In genomic region chr11:97781832-97782563, GRCm38 (mm10) we compare ENCODE assay signal across 8 mouse cellular contexts. TPM values are rescaled to one million over a fixed set of nuclear protein-coding genes. Genes with fewer than 3 reads are reported as not detected.
DNase-seq lines count a peak whose midpoint lies in the region; ATAC-seq and TF ChIP-seq lines count a peak whose summit lies in the region.

Gene Rpl23 (minus strand): TSS chr11:97782437.

- H3K4me1 ChIP-seq in hindbrain, postnatal 0 days (ENCODE audit: insufficient read depth, low read length), result peaks cover 7% of the 10 kb centered on the region; the same call in 1 of the 2 replicates

- peak within 1 kb of the TSS; percentile 88 for H3K27ac ChIP-seq in gastrocnemius, adult 2 months
- peak within 1 kb of the TSS; percentile 94 for H3K27ac ChIP-seq in hindbrain, postnatal 0 days
- H3K27ac ChIP-seq in left cerebral cortex, adult 2 months, result peak within 1 kb of the TSS; percentile 95

- intact Hi-C loops in gastrocnemius, adult 2 months (cut with DNase I), result no loop called here
- intact Hi-C loops in left cerebral cortex, adult 2 months (cut with DNase I), result loop anchor here (1.0 kb wide), 1 partner anchor 16 kb away; the partner anchor contains the start of gene Cwc25

- H3K27me3 ChIP-seq in hindbrain, postnatal 0 days (ENCODE audit: insufficient read depth, low read length), result no peaks in the 10 kb centered on the region

- peak within 1 kb of the TSS; percentile 85 for H3K4me3 ChIP-seq in gastrocnemius, adult 2 months
- peak within 1 kb of the TSS; percentile 76 for H3K4me3 ChIP-seq in hindbrain, postnatal 0 days (ENCODE audit: low read length)
- H3K4me3 ChIP-seq in left cerebral cortex, adult 2 months, result peak within 1 kb of the TSS; percentile 71

- peak within 1 kb of the TSS; percentile 92 for H3K9ac ChIP-seq in hindbrain, postnatal 0 days (replicated peaks; ENCODE audit: low read length)

- ATAC-seq in common myeloid progenitor, adult 5-6 weeks (replicated peaks; ENCODE audit: low read depth, poor library complexity, severe bottlenecking), result peak; percentile 97
- peak; percentile 98 for ATAC-seq in hindbrain, postnatal 0 days
- peak; percentile 99 for ATAC-seq in megakaryocyte, adult 5-6 weeks (ENCODE audit: poor library complexity, severe bottlenecking)

- peak; percentile 98 for DNase-seq in ZHBTc4 (ENCODE audit: low read depth, low spot score)
- peak; percentile 99 for DNase-seq in gastrocnemius, adult 2 months
- peak; percentile 99 for DNase-seq in hindbrain, postnatal 0 days (ENCODE audit: low spot score)
- peak; percentile 100 for DNase-seq in left cerebral cortex, adult 2 months (ENCODE audit: extremely low spot score in 1 of 2, low spot score in 2 of 2)
- peak; percentile 100 for DNase-seq in right cerebral cortex, adult 2 months (ENCODE audit: low spot score in 2 of 2)
- peak; percentile 100 for DNase-seq in urinary bladder, postnatal 14 days (ENCODE audit: low spot score)

- H3K36me3 ChIP-seq in hindbrain, postnatal 0 days (ENCODE audit: insufficient read depth, low read length), result peaks cover 25% of the 10 kb centered on the region

- under 1% methylated on average over 64 of the region's 67 CpGs for WGBS in hindbrain, postnatal 0 days

- H3K9me3 ChIP-seq in hindbrain, postnatal 0 days (ENCODE audit: low read length), result no peaks in the 10 kb centered on the region

- TF ChIP-seq CTCF in gastrocnemius, adult 2 months (IDR thresholded peaks at IDR 0.05), result no peak
- no peak for TF ChIP-seq CTCF in hindbrain, postnatal 0 days (IDR thresholded peaks at IDR 0.05; ENCODE audit: low read depth)
- TF ChIP-seq CTCF in left cerebral cortex, adult 2 months (IDR thresholded peaks at IDR 0.05), result no peak

- peak within 1 kb of the TSS; percentile 70 for H3K4me2 ChIP-seq in hindbrain, postnatal 0 days (ENCODE audit: low read depth, low read length)

RNA-seq across cellular contexts. Expression of gene Rpl23, which starts in this region (rescaled TPM):
- 2,081 and 2,105 TPM in 2 replicates for total RNA-seq in common myeloid progenitor, adult 5-6 weeks (2017)
- 100 to 1,000 TPM; 385 to 521 TPM for total RNA-seq in gastrocnemius, adult 2 months (2021)
- total RNA-seq in hindbrain, postnatal 0 days (2014; rRNA removed), result 124 and 141 TPM in 2 replicates
- polyA plus RNA-seq in hindbrain, postnatal 0 days (2015; fragmentation: Nextera tagmentation; extraction: Ambion mirVana), result 351 and 362 TPM in 2 replicates
- 100 to 1,000 TPM; 326 to 327 TPM for total RNA-seq in left cerebral cortex, adult 2 months (2021)
- total RNA-seq in megakaryocyte, adult 5-6 weeks (2015), result 1,123 and 1,179 TPM in 2 replicates
- total RNA-seq in megakaryocyte, adult 5-6 weeks (2017), result 895 and 904 TPM in 2 replicates

Comparison
In these comparisons a context has a peak if more than half of its experiments do, and no peak if none do; other contexts are left out.
1. Peak in every context shown above with its lines: DNase-seq, ATAC-seq, H3K4me3 ChIP-seq and H3K27ac ChIP-seq.